Mouse (Mus musculus): ENCODE data around the gene 5430402E10Rik. TPM values are rescaled to one million over a fixed set of nuclear protein-coding genes. Genes with fewer than 3 reads are reported as not detected.

5430402E10Rik gene
- not detected for polyA plus RNA-seq (2014; fragmentation: Illumina TruSeq; extraction: RNeasy Lipid Tissue Mini Kit (QIAGEN cat#74804); ENCODE audit: low replicate concordance)

GRCm38 (mm10) chrX:77924962-77925361, at the start of gene 5430402E10Rik:
TSS of gene 5430402E10Rik (minus strand) at chrX:77925062.

Other genes with a start within 250 kb of the 5430402E10Rik start
- 31.2 TPM for gene Prkx, start 128.8 kb downstream of the 5430402E10Rik start, polyA plus RNA-seq (2014; fragmentation: Illumina TruSeq; extraction: RNeasy Lipid Tissue Mini Kit (QIAGEN cat#74804); ENCODE audit: low replicate concordance)
- not detected for gene Pbsn, start 71.4 kb downstream of the 5430402E10Rik start, polyA plus RNA-seq (2014; fragmentation: Illumina TruSeq; extraction: RNeasy Lipid Tissue Mini Kit (QIAGEN cat#74804); ENCODE audit: low replicate concordance)
- not detected for gene Gm14744, start 60.3 kb downstream of the 5430402E10Rik start, polyA plus RNA-seq (2014; fragmentation: Illumina TruSeq; extraction: RNeasy Lipid Tissue Mini Kit (QIAGEN cat#74804); ENCODE audit: low replicate concordance)
- gene Obp1a, start 166.3 kb upstream of the 5430402E10Rik start, polyA plus RNA-seq (2014; fragmentation: Illumina TruSeq; extraction: RNeasy Lipid Tissue Mini Kit (QIAGEN cat#74804); ENCODE audit: low replicate concordance) = not detected
- gene Gm5938, start 200.4 kb upstream of the 5430402E10Rik start, polyA plus RNA-seq (2014; fragmentation: Illumina TruSeq; extraction: RNeasy Lipid Tissue Mini Kit (QIAGEN cat#74804); ENCODE audit: low replicate concordance) = not detected

All from small intestine, adult 10 weeks (tissue).